10 mouse cellular contexts compared by ENCODE assay signal in genomic region chr3:65174564-65174963, GRCm38 (mm10).
DNase-seq lines count a peak whose midpoint lies in the region; ATAC-seq lines count a peak whose summit lies in the region.
"Had no signal": no experiment of that assay in that cellular context is flagged by ENCODE, and none has a peak within 500 bp of the region (broad histone marks: within the 10 kb centered on the region; RNA-seq: fewer than 3 reads in every experiment).

No protein-coding gene starts in this region.

- no peak overlapping the region for H3K9ac ChIP-seq in forebrain, embryonic 15.5 days (replicated peaks)
- H3K9ac ChIP-seq in forebrain, embryonic 11.5 days (ENCODE audit: low read length): no peak overlapping the region
- no peak overlapping the region for H3K9ac ChIP-seq in neural tube, embryonic 14.5 days (replicated peaks; ENCODE audit: low read depth, low read length)
- H3K9ac ChIP-seq in neural tube, embryonic 15.5 days (replicated peaks): no peak overlapping the region

- ATAC-seq in forebrain, embryonic 15.5 days (replicated peaks): peak; percentile 63; the same call in 1 of the 2 replicates
- no peak for ATAC-seq in forebrain, embryonic 11.5 days (replicated peaks; ENCODE audit: low FRiP score)
- 0 out of 2 replicates have a peak, but pooled peaks have one; percentile 19 for ATAC-seq in neural tube, embryonic 14.5 days (ENCODE audit: low read depth)
- no peak for ATAC-seq in neural tube, embryonic 15.5 days (ENCODE audit: low FRiP score)
- ATAC-seq in monocyte, adult 5-6 weeks (replicated peaks; ENCODE audit: insufficient number of reproducible peaks, low FRiP score, low TSS enrichment, poor library complexity, severe bottlenecking): no peak

- 0 out of 2 replicates have a peak, but pooled peaks cover 5% of the 10 kb centered on the region for H3K4me1 ChIP-seq in forebrain, embryonic 15.5 days
- H3K4me1 ChIP-seq in forebrain, embryonic 11.5 days (replicated peaks; ENCODE audit: control insufficient read depth, insufficient read depth, low read length): no peaks in the 10 kb centered on the region
- H3K4me1 ChIP-seq in neural tube, embryonic 14.5 days (ENCODE audit: control insufficient read depth, insufficient read depth, low read length): no peaks in the 10 kb centered on the region
- H3K4me1 ChIP-seq in neural tube, embryonic 15.5 days: no peaks in the 10 kb centered on the region

- no peaks in the 10 kb centered on the region for H3K27me3 ChIP-seq in forebrain, embryonic 15.5 days
- H3K27me3 ChIP-seq in forebrain, embryonic 11.5 days (ENCODE audit: control insufficient read depth, insufficient read depth, low read length): no peaks in the 10 kb centered on the region
- no peaks in the 10 kb centered on the region for H3K27me3 ChIP-seq in neural tube, embryonic 14.5 days (ENCODE audit: control insufficient read depth, insufficient read depth, low read length)
- H3K27me3 ChIP-seq in neural tube, embryonic 15.5 days (replicated peaks): no peaks in the 10 kb centered on the region

- H3K27ac ChIP-seq in forebrain, embryonic 15.5 days (replicated peaks): no peak overlapping the region
- no peak overlapping the region for H3K27ac ChIP-seq in forebrain, embryonic 11.5 days (ENCODE audit: low read depth, low read length)
- no peak overlapping the region for H3K27ac ChIP-seq in neural tube, embryonic 14.5 days (ENCODE audit: low read depth, low read length)
- H3K27ac ChIP-seq in neural tube, embryonic 15.5 days (replicated peaks): no peak overlapping the region

- no peak overlapping the region for H3K4me2 ChIP-seq in forebrain, embryonic 15.5 days (replicated peaks)
- no peak overlapping the region for H3K4me2 ChIP-seq in forebrain, embryonic 11.5 days (ENCODE audit: low read depth, low read length, severe bottlenecking)
- H3K4me2 ChIP-seq in neural tube, embryonic 14.5 days (ENCODE audit: low read depth, low read length): no peak overlapping the region
- H3K4me2 ChIP-seq in neural tube, embryonic 15.5 days: no peak overlapping the region

- DNase-seq in forebrain, embryonic 11.5 days (ENCODE audit: low spot score): no peak
- DNase-seq in layer of hippocampus, postnatal 36 days: peak; percentile 27 to 45
- DNase-seq in thymus, postnatal 25 days: no peak
- no peak for DNase-seq in c-Kit-positive CD71-positive TER-119-positive erythroid progenitor cells, embryonic 14.5 days (ENCODE audit: low spot score)
- DNase-seq: adrenal gland, postnatal 10 days had no signal

- no peak overlapping the region for H3K4me3 ChIP-seq in forebrain, embryonic 15.5 days
- no peak overlapping the region for H3K4me3 ChIP-seq in forebrain, embryonic 11.5 days (ENCODE audit: low read depth, low read length)
- no peak overlapping the region for H3K4me3 ChIP-seq in neural tube, embryonic 14.5 days (ENCODE audit: low read depth, low read length)
- no peak overlapping the region for H3K4me3 ChIP-seq in neural tube, embryonic 15.5 days (replicated peaks)
- H3K4me3 ChIP-seq: erythroblast, embryonic 14.5 days had no signal

- no peaks in the 10 kb centered on the region for H3K9me3 ChIP-seq in forebrain, embryonic 15.5 days
- no peaks in the 10 kb centered on the region for H3K9me3 ChIP-seq in forebrain, embryonic 11.5 days (ENCODE audit: control insufficient read depth, low read length)
- no peaks in the 10 kb centered on the region for H3K9me3 ChIP-seq in neural tube, embryonic 14.5 days (ENCODE audit: control insufficient read depth, low read length)
- no peaks in the 10 kb centered on the region for H3K9me3 ChIP-seq in neural tube, embryonic 15.5 days (replicated peaks)

- H3K36me3 ChIP-seq in forebrain, embryonic 15.5 days: no peaks in the 10 kb centered on the region
- no peaks in the 10 kb centered on the region for H3K36me3 ChIP-seq in forebrain, embryonic 11.5 days (ENCODE audit: control insufficient read depth, insufficient read depth, low read length)
- H3K36me3 ChIP-seq in neural tube, embryonic 14.5 days (ENCODE audit: control insufficient read depth, insufficient read depth, low read length): no peaks in the 10 kb centered on the region
- no peaks in the 10 kb centered on the region for H3K36me3 ChIP-seq in neural tube, embryonic 15.5 days

- WGBS in forebrain, embryonic 15.5 days: 61% methylated on average over 12 of the region's 12 CpGs
- WGBS in forebrain, embryonic 11.5 days: 80% methylated on average over 12 of the region's 12 CpGs
- 77% methylated on average over 12 of the region's 12 CpGs for WGBS in neural tube, embryonic 14.5 days
- 73% methylated on average over 12 of the region's 12 CpGs for WGBS in neural tube, embryonic 15.5 days

Comparison
In these comparisons a context has a peak if more than half of its experiments do, and no peak if none do; other contexts are left out.
1. ATAC-seq: peak in forebrain, embryonic 15.5 days (single experiment) and neural tube, embryonic 14.5 days (single experiment); none in forebrain, embryonic 11.5 days (single experiment), neural tube, embryonic 15.5 days (single experiment) and monocyte, adult 5-6 weeks (single experiment).
2. DNase-seq: peak in layer of hippocampus, postnatal 36 days (2 of 2); none in forebrain, embryonic 11.5 days (single experiment), thymus, postnatal 25 days (single experiment) and c-Kit-positive CD71-positive TER-119-positive erythroid progenitor cells, embryonic 14.5 days (single experiment).